Mouse (Mus musculus): ENCODE measurements at regions not wholly inside any gene's neighbourhood (a gene's known extent, or its start where the extent isn't known, plus 50 kb on each side); places are given as distances from the start of the nearest gene placed in this dataset.

- TF ChIP-seq EP300 (IDR thresholded peaks at IDR 0.05; ENCODE audit: low read depth) (no peak), CTCF (IDR thresholded peaks at IDR 0.05; ENCODE audit: low read depth) (no peak)
These were observed 982.2 kb downstream of the Serpinb8 start for GRCm38 (mm10) chr1:108571977-108572376.
